Mouse (Mus musculus) adrenal gland, postnatal 25 days (tissue): ENCODE data around the gene Derl3. TPM values are rescaled to one million over a fixed set of nuclear protein-coding genes. Genes with fewer than 3 reads are reported as not detected.
"Not testable (repeated sequence)": the region's sequence is repeated elsewhere in the genome, so short reads cannot be mapped to it uniquely, and the experiment has no call there.

Source experiments
- DNase-seq: peaks from one replicate; pipeline ENCODE4 v3.0.0; 2021; ENCODE audit warnings: mixed read lengths
- total RNA-seq: library from RNA; stranded (reverse); gene quantifications from 2 replicates; pipeline ENCODE4 v1.2.3, GENCODE M21; 2021

The Derl3 gene
- total RNA-seq, 1 experiment from 2014 or later = 1.5 TPM

DNA sequence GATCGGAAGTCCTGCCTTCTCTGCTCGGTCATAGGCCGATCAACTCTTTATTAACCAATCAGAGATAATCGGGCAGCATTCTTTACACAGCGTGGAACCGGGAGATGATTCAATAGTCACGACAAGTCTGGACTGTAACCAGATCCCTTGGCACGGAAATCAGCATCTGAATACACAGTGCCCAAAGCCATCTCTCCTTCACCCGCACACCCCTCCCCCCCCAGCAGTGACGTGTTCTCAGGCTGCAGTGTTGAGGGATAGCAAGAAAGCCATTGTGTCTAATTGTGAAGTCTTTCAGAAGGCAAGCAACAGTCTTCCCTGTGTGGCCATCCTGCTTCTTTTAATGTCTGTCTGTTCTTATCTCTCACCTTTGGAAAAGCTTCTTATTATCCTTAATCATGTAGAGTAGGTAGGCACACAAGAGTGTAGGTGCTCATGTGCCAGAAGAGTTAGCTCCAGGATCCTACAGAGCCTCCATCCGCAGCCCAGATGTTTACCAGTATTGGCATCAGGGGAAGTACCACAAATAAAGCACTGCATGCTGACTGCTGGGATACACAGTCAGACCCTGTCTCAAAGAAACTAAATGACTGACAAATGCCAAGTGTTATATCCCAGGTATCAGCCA is 20.2 kb upstream of the Derl3 start:
- peak; percentile 84 for DNase-seq

DNA sequence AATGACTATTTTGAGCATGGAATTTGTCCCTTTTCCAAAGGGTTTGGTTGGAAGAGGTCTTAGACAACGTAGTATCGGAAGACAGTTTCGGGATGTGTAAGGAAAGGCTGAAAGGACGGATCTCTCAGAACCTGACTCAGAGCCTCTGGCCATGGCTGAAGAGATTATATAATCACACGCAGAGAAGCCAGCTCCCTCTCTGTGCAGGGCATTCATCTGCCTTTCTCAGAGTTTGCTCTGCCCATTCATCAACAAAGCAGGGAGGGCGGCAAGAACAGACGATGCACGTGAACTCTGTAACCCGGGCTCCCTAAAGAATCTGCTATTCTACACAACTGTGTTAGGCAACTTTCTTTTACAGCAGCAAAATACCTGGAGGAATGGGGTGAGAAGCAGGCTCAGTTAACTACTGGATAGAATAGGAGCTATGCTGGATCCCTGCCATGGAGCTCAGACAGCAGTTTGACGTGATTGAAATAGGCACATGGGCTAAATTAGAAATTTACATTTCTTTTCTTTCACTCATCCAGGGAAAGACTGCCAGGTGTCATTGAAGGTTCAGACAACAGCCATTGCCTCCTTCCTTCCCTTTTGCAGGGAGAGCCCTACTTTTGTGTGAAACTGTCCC is 19.6 kb upstream of the Derl3 start:
- no peak for DNase-seq

DNA sequence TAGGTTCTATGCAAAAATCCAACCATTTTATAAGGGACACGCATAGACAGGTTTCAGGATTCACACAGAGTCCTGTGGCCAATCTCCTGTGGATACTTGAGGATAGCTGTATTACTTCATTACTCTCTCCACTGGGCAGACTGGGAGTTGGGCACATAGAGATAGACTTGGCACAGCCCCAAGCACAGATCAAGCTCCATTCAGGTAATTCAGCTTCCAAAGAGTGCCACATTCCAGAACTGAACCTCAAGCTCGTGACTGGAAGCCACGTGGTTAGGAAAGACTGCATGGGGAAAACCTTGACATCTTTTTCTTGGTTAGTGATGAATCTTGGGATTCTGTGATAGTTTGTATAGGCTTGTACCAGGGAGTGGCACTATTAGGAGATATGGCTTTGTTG is 14.4 kb upstream of the Derl3 start:
- no peak for DNase-seq

DNA sequence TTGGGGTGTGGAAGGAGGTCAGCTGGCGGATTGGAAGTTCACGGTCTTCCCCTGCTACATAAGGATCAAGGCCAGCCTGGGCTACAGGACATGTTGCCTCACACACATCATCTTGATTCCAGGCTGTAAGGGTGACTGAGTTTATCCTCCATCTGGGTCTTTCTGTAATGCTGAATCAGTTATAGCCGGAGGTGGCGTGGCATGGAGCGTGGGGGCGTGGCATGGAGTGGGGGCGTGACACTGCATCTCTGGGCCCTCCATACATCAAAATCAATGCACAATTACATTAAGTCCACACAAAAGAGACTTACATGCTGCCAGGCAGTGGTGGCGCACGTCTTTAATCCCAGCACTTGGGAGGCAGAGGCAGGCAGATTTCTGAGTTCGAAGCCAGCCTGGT is 12.9 kb upstream of the Derl3 start:
- no peak for DNase-seq

DNA sequence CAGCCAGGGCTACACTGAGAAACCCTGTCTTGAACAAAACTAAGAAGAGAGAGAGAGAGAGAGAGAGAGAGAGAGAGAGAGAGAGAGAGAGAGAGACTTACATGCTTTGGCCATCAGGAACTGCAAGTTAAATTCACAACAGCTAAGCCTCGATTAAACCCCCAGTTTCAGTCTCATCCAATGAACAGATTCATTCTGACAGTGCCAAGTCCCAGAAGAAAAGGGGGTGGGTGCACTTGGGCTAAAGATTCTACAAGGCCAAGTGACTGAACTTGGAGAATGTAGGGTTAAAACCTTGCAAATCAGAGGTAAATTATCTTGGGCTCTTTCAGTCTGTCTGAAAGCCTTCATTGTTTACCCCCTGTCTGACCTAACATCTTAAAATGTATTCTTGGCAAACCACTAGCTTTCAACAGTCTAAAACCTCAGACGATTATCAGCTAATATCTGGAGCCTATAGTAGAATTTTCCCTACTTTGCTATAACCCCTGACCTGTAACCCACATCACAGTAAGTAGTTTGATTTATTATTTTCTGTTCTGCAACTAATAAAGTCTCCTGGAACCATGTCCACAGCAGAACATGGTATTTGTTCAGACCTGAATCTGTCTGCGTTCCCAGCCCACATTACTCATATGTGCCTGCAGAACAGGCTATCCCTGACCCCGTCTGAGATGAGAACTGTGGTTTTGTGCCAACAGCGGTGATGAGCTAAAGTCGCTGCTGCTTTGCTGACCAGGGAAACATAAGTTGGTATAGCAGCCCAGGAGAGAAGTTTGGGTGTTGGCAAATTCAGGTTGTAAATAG is 12.2 kb upstream of the Derl3 start:
- DNase-seq = no peak

DNA sequence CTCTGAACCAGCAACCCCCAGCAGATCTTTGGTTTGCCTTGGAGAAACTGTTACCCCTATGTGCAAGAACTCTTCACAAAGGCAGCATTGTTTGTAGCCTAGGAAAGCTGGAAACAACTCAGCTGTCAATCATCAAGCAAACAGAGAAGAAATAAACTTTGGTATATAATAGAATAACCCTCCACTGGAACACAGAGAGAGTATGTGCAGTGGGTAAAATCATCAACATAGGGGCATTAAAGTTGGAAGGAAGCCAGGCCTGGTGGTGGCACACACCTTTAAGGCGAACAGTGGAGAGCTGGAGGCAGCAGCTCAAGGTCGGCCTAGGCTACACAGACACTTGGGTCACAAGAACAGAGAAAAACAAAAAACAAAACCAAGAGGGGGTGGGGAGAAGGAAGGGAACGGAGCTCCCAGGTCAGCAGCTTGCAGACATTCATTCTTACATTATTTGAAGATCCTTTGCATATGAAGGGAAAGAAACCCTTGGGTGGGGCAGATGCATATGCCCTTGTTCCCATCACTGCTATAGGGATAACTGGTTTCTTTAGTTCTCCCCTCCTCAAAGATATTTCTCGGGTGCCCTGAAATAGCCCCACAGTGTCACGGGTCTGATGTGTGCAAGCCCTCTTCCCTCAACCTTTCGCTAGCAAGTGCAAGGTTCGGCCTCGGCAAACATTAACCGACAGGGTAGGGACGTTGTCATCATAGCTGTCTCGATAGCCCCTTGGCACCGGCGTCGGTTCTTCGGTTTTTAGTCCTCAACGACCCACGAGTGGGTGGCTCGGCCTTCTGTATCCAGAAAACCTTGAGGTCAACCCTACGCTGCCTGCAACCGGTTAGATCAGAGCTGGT is 11.4 kb upstream of the Derl3 start:
- no peak for DNase-seq

DNA sequence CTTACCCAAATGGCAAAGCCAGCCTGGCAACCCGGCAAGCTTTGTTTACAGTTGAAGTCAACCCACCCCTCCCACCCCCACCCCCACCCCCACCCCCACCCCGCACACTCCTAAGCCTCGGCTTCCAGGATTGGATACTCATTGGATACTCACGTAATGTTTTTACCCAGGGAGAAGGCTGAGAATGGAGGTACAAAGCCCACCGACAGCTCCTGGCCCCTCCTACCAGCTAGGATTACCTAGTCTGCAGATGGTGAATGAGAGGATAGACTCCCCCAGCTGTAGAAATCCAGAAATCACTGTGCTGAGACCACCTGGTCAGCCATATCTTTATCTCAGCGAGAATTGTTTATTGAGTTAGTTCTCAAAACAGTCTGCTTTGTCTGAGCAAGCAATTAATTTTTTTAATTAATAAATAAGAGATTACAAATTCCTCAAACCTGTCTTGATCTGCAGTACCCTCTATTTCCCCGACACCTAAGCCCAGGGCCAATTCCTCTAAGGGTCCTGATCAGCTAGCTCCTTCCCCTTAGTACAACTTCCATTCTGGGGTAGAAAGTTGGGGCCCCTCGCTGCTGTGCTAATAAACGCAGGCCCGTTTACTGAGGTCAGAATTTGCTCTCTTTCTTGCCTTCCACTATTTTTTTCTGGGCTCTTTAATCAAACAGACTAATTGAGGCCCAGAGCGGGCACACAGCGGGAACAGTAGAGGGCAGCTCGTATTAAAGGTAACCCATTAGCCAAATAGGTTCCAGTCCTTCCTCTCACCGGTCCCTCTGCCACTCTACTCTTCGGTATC is 10.6 kb upstream of the Derl3 start:
- DNase-seq = no peak

DNA sequence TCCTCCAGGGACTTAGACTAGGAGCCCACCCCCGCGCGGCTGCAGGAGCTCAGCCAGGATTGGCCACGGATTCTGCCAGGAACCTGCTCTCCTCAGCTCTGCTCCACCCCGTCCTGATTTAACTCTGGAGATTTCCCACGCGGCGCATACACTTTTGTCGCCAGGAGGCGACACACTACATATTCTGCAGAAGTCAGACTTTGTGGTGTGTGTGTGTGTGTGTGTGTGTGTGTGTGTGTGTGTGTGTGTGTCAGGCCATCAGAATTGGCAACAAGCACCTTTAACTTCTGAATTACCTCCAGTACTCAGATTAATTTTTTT is 10.0 kb upstream of the Derl3 start:
- DNase-seq = peak; percentile 72

DNA sequence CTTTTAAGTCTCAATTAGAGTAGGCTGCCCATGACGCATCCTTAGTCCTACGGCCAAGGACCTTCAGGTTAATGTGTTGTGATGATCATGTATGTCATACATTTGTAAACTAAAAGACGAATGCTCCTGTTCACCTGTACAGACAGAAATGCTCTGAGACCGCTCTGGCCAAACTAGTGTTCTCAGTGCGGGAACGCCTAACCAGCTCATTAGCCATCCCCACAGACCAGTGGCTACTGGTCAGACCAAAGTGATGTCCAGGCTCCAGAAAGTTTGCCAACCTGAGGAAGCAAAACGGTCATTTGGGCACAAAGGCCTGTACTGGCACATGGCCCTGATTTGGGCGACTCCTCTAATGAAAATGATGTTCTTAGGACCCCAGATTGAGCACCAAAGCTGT is 8.5 kb upstream of the Derl3 start:
- no peak for DNase-seq

DNA sequence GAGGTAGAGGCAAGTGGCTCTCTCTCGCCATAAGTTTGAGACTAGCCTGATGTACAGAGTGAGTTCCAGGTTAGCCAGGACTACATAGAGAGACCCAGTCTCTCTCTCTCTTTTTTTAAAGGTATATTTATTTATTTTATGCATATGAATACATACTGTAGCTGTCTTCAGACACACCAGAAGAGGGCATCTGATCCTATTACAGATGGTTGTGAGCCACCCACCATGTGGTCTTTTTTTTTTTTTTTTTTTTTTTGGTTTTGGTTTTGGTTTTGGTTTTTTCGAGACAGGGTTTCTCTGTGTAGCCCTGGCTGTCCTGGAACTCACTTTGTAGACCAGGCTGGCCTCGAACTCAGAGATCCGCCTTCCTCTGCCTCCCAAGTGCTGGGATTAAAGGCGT is 5.7 kb upstream of the Derl3 start:
- not testable (repeated sequence) for DNase-seq

DNA sequence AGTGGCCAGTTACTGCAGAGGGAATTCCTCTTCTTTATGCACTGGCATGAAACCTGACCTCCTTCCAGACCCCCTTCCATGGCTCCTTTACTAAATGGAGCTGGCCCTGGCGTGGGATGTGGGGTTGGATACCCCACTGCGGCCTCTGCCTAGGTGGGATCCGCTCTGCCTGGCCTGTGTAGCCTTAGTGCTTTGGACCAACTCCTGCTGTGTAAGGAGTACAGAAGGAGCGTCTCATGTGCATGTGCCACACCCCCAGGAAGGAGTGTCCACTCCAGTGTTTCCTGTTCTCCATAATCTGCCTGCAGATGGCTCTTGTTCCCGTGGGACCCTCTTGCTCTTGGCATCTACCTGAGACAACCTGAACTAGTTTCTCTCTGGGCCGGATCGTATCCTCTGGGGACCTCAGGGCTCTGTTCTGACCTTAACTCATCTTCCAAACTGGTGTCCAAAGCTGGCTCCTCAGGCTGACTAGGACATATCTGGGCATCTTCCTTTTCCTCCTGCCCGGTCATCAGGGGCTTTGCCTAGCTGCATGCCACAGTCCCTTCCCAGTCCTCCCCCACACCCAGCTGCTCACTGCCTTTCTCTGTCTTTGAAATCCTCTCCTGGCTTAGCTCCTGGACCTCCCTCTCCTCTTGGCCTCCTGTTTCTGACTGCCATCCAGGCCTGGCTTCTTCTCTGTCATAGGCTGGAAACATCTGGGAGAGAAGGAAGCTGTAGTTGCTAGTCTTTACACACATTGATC is 3.6 kb upstream of the Derl3 start:
- DNase-seq = no peak

DNA sequence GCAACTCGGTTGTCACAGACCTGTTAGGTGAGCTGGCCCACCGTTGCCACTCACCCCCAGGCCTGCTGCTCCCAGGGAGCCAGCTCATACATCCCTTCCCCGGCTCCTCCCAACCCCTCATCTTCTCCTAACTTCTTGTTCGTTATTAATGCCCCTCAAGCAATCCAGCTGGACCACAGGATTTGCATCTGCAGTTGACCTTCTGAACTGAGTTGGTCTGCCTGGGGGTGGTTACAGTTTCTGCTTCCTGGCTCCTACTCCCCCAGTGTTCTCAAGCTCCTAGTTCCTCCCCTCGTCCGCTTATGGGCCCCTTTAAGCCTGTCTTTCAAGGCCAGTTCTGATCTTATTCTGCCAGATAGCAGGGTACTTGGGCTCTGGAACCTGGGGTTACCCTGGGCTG is 1.4 kb downstream of the Derl3 start:
- no peak for DNase-seq

DNA sequence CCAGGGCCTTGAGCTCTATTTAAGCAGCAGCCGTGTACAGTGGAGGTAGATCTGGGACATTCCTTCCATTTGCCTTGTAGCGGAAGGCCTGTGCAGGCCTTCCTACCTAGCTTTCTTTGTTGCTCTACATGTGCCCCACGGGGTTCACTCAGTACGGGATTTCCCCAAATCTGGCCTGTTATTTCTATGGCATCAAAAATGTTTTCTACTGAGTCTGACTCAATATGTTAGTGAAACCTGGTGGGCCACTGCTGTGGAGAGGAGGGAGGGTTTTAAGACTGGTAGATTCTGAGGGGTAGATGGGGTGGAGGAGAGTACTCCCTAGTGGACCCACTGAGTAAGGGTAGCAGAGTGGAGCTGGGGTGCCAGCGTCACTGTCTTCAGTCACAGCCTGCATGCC is 2.5 kb downstream of the Derl3 start:
- DNase-seq = no peak

DNA sequence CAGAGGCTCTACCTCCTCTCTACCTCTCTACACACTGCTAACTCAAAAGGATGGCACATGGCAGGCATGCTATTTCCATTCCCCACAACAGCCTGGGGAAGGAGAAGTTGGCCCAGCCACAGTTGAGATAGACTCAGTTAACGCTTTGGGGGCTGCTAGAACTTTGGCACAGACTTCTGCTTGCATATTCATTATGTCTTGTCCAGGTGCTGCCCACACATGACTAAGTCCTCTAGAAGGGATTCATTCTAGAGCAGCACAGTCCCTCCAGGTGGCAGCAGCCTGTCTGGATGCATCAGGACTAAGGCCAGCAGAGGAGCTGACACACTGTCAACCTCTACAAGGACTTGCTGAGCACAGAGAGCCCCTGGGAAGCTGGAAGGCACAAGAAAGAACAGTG is 3.0 kb downstream of the Derl3 start:
- DNase-seq = no peak

DNA sequence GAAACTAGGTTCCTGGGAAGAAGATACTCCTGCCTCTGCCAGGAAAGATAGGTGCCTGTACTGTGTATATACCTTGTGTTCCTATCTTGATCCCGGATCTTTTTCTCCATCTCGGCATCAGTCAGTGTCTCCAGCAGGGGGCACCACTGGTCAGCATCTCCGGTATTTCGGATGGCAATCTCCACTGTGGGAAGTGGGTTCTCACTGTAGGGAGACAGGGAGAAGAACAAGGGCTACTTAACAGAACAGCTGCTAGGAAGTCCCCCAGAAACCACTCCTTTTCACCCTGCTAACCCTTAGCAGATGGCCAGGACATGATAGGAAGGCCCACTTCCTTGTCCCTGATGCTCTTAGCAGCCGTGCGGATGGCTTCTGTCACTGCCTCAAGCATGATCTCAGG is 4.2 kb downstream of the Derl3 start:
- peak; percentile 81 for DNase-seq

DNA sequence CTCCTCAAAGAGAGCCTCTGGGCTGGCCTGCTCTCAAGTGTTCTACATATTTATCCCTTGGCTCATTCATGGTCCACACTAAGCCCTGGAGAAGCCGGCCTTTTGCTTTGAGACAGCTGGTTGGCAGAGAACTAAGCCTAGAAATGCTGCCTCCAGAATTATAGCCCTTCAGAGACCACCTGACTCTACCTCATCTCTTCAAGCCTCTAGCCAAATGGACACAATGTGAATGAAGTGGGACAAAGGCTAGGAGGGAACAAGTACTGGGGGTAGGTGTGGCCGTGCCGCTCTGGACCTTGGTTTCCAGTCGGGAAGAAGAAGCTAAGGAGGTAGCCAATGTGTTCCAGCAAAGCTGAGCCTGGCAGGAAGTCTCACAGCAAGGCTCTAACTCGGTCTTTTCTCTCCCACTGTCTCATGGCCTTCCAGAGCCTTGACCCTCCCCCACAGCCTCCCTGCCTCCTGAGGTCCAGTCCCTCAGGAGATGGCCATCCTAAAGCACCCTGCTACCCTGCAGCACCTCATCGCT is 4.9 kb downstream of the Derl3 start:
- no peak for DNase-seq

DNA sequence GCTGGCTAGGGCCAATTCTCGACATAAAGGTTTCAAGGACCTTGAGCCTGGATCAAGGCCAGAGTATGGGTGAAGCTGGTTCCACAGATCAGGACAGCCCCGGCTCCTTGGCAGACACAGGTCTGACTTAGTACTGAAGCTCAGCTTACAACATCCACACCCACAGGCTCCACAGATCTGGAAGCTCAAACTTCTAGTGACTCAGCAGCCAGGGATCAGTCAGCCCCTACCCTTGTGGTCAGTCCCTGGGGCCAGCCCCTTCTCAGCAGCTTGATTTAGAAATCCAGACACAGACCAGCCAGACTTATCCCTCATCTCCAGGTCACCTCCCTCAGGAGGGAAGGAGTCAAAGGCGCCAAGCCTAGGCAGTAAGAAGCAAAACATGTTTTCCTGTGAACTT is 5.6 kb downstream of the Derl3 start:
- peak; percentile 65 for DNase-seq

DNA sequence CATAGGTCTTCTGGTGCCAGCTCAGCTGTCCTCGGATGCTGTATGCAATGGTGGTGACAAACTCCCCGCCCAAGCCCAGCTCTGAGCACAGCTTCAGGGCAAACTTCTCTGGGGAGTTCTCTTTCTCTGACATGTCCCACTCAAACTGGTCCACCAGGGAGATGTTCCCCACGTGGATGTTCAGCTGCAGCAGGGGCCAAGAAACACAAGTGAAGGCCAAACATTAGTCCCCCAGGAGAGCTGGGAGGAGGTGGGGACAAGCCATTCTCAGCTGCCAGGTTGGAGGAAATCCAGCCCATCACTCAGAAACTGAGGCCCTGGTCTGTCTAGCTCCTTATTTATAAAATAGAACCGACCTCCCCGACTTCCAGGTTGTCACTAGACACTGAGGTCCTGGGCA is 11.2 kb downstream of the Derl3 start:
- DNase-seq = no peak

DNA sequence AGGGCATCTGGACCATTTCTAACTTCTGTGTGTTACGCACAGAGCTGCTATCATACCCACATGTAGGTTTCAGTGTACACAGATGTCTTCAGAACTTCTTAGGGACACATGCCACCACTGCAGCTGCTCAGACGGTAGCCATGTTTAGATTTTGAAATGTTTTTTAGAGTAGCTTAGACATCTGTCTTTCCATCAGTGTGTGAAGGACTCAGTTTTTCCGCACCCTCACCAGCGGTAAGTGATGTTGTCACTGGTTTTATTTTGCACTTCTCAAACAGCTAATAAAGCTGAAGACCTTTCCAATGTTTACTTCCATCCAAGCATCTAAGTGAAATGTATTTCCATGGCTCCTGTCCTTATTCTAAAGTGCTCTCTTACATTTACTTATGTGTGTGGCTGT is 13.7 kb downstream of the Derl3 start:
- no peak for DNase-seq

DNA sequence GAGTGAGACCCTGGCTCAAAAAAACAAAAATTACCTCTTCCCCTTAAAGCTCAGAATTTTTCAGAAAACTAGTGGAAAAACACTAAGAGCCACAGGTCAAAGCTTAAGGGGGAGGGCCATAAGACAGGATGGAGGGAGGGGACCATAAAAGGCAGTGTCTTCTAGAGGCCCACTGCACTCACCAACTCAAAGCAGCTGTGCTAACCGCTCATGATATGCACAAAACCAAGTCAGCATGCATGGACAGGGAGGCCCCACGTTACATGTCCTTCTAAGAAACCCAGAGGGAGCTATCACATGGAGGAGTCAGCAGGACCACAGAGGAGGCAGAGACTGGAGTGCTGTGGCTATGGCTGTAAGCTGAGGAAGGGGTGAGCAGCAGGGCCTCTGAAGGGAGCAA is 17.5 kb downstream of the Derl3 start:
- no peak for DNase-seq

DNA sequence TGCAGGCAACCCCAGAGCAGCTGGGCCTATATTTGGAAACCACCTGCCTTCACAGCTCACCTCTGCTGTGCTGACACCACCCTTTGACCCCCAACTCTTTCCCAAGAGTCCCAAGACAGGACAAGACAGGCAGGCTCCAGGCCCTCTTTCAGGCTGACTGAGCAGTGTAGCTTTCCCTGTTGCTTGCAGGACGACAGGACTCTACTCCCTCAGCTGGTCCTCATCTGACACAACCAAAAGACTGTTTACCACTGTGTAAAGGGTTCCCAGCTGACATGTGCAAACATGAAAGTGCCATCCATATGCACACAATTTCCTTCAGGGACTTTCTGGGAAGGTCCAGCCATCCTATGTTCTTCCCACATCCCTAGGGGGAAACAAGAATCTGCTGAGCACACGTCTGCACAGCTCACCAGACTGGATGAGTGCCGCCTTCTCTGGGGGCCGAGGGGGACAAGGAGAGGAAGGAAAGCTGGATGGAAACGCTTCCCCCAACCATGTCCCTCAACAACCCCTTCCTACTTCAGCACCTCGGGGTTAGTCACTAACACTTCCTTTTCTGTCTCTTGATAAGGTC is 19.9 kb downstream of the Derl3 start:
- DNase-seq = no peak
